In genomic region chr1:132168115-132168767, GRCm38 (mm10) we compare ENCODE assay signal across 9 mouse cellular contexts. TPM values are rescaled to one million over a fixed set of nuclear protein-coding genes. Genes with fewer than 3 reads are reported as not detected.
DNase-seq lines count a peak whose midpoint lies in the region; ATAC-seq and TF ChIP-seq lines count a peak whose summit lies in the region.
"Had no signal": no experiment of that assay in that cellular context is flagged by ENCODE, and none has a peak within 500 bp of the region (broad histone marks: within the 10 kb centered on the region; RNA-seq: fewer than 3 reads in every experiment).

No protein-coding gene starts in this region.

- peak overlapping the region; percentile 40 for H3K4me2 ChIP-seq in hindbrain, postnatal 0 days (ENCODE audit: low read depth, low read length)
- H3K4me2 ChIP-seq in midbrain, embryonic 16.5 days (ENCODE audit: low read length): peak overlapping the region; percentile 47

- H3K9ac ChIP-seq in hindbrain, postnatal 0 days (replicated peaks; ENCODE audit: low read length): peak overlapping the region; percentile 2; the same call in 1 of the 2 replicates
- peak overlapping the region; percentile 56 for H3K9ac ChIP-seq in midbrain, embryonic 16.5 days (ENCODE audit: low read depth, low read length)

- H3K27me3 ChIP-seq in hindbrain, postnatal 0 days (ENCODE audit: insufficient read depth, low read length): no peaks in the 10 kb centered on the region
- H3K27me3 ChIP-seq in midbrain, embryonic 16.5 days (ENCODE audit: control insufficient read depth, insufficient read depth, low read depth, low read length): no peaks in the 10 kb centered on the region

- peak overlapping the region; percentile 60 for H3K27ac ChIP-seq in hindbrain, postnatal 0 days
- peak overlapping the region; percentile 79 for H3K27ac ChIP-seq in midbrain, embryonic 16.5 days (ENCODE audit: low read length)

- WGBS in hindbrain, postnatal 0 days: 6% methylated on average over 12 of the region's 12 CpGs
- 10% methylated on average over 12 of the region's 12 CpGs for WGBS in midbrain, embryonic 16.5 days

- ATAC-seq in hindbrain, postnatal 0 days: peak; percentile 70
- peak; percentile 79 for ATAC-seq in midbrain, embryonic 16.5 days

- no peak overlapping the region for H3K4me3 ChIP-seq in hindbrain, postnatal 0 days (ENCODE audit: low read length)
- H3K4me3 ChIP-seq in midbrain, embryonic 16.5 days (ENCODE audit: low read depth, low read length): no peak overlapping the region

- peaks cover 5% of the 10 kb centered on the region for H3K4me1 ChIP-seq in hindbrain, postnatal 0 days (ENCODE audit: insufficient read depth, low read length)
- peaks cover 17% of the 10 kb centered on the region for H3K4me1 ChIP-seq in midbrain, embryonic 16.5 days (ENCODE audit: control insufficient read depth, insufficient read depth, low read length)

- no peak for TF ChIP-seq CTCF in hindbrain, postnatal 0 days (IDR thresholded peaks at IDR 0.05; ENCODE audit: low read depth)

- no peaks in the 10 kb centered on the region for H3K36me3 ChIP-seq in hindbrain, postnatal 0 days (ENCODE audit: insufficient read depth, low read length)
- no peaks in the 10 kb centered on the region for H3K36me3 ChIP-seq in midbrain, embryonic 16.5 days (ENCODE audit: control insufficient read depth, insufficient read depth, low read length)

- H3K9me3 ChIP-seq in hindbrain, postnatal 0 days (ENCODE audit: low read length): no peaks in the 10 kb centered on the region
- no peaks in the 10 kb centered on the region for H3K9me3 ChIP-seq in midbrain, embryonic 16.5 days (replicated peaks; ENCODE audit: control insufficient read depth, low read length, poor library complexity, severe bottlenecking)

- DNase-seq in cerebellum, postnatal 36 days: peak; percentile 21 to 32
- DNase-seq in cerebellum, adult 11-12 months: no peak
- DNase-seq in thymus, postnatal 14 days: peak; percentile 47
- DNase-seq in thymus, postnatal 0 days (ENCODE audit: low spot score): no peak
- peak; percentile 53 for DNase-seq in hindbrain, postnatal 0 days (ENCODE audit: low spot score)
- DNase-seq in urinary bladder, adult 18-20 months (ENCODE audit: low spot score in 2 of 2): no peak
- DNase-seq in layer of hippocampus, adult 9-11 months: no peak

RNA-seq across cellular contexts. Expression of gene Lemd1, which starts 23.0 kb away (rescaled TPM):
- 0.23 TPM in 1 of 2 replicates, not detected in the other for polyA plus RNA-seq in thymus, postnatal 0 days (2015; fragmentation: Nextera tagmentation; extraction: Ambion mirVana)
- 10.9 and 16.6 TPM in 2 replicates for total RNA-seq in hindbrain, postnatal 0 days (2014; rRNA removed)
- 7.9 and 9.0 TPM in 2 replicates for polyA plus RNA-seq in hindbrain, postnatal 0 days (2015; fragmentation: Nextera tagmentation; extraction: Ambion mirVana)
- 16.2 and 18.0 TPM in 2 replicates for polyA plus RNA-seq in midbrain, embryonic 16.5 days (2015; fragmentation: Nextera tagmentation; extraction: Ambion mirVana)
- total RNA-seq: hematopoietic stem cell, adult 5-6 weeks had no signal

RNA-seq across cellular contexts. Expression of gene AC124108.1, which starts 23.0 kb away (rescaled TPM):
- not detected in 2 replicates for polyA plus RNA-seq in thymus, postnatal 0 days (2015; fragmentation: Nextera tagmentation; extraction: Ambion mirVana)
- total RNA-seq in hindbrain, postnatal 0 days (2014; rRNA removed): 2.0 and 4.8 TPM in 2 replicates
- polyA plus RNA-seq in hindbrain, postnatal 0 days (2015; fragmentation: Nextera tagmentation; extraction: Ambion mirVana): 0.50 and 0.70 TPM in 2 replicates
- 2.8 and 4.0 TPM in 2 replicates for polyA plus RNA-seq in midbrain, embryonic 16.5 days (2015; fragmentation: Nextera tagmentation; extraction: Ambion mirVana)
- total RNA-seq: hematopoietic stem cell, adult 5-6 weeks had no signal

RNA-seq across cellular contexts. Expression of gene Cdk18, which starts 28.8 kb away (rescaled TPM):
- polyA plus RNA-seq in thymus, postnatal 0 days (2015; fragmentation: Nextera tagmentation; extraction: Ambion mirVana): 1.7 and 1.9 TPM in 2 replicates
- 2.7 and 4.1 TPM in 2 replicates for total RNA-seq in hindbrain, postnatal 0 days (2014; rRNA removed)
- 1.0 and 1.6 TPM in 2 replicates for polyA plus RNA-seq in hindbrain, postnatal 0 days (2015; fragmentation: Nextera tagmentation; extraction: Ambion mirVana)
- 1.7 and 2.4 TPM in 2 replicates for polyA plus RNA-seq in midbrain, embryonic 16.5 days (2015; fragmentation: Nextera tagmentation; extraction: Ambion mirVana)

Comparison
In these comparisons a context has a peak if more than half of its experiments do, and no peak if none do; other contexts are left out.
1. DNase-seq: peak in cerebellum, postnatal 36 days (2 of 2), thymus, postnatal 14 days (single experiment) and hindbrain, postnatal 0 days (single experiment); none in cerebellum, adult 11-12 months (single experiment), thymus, postnatal 0 days (single experiment), urinary bladder, adult 18-20 months (0 of 2) and layer of hippocampus, adult 9-11 months (single experiment).